Mouse (Mus musculus) limb, embryonic 14.5 days (tissue): ENCODE data around the gene Otp. TPM values are rescaled to one million over a fixed set of nuclear protein-coding genes. Genes with fewer than 3 reads are reported as not detected.

Experiments
- ATAC-seq: fragments of 200-750 bp; cut with Nextera tagmentation; 2 replicates; pipeline ENCODE4 v1.8.0; 2017; ENCODE audit warnings: low read depth, moderate number of reproducible peaks, moderate TSS enrichment; ENCODE audit not compliant: low FRiP score
- DNase-seq: peaks from one replicate; pipeline ENCODE4 v3.0.0-alpha.2; 2015; ENCODE audit warnings: low spot score
- H3K27ac ChIP-seq: fragments of 300-500 bp; sonication (generic); replicated peaks from 2 replicates; pipeline ENCODE4 v1.5.1; 2014; ENCODE audit warnings: low read depth, mild to moderate bottlenecking, low read length, moderate library complexity, mixed read lengths
- H3K27me3 ChIP-seq: fragments of 300-500 bp; sonication (generic); 2 replicates; pipeline ENCODE4 v1.6.1; 2014; ENCODE audit warnings: low read length, mixed read lengths; ENCODE audit not compliant: control insufficient read depth, insufficient read depth
- H3K36me3 ChIP-seq: fragments of 300-500 bp; sonication (generic); 2 replicates; pipeline ENCODE4 v1.6.1; 2014; ENCODE audit warnings: mild to moderate bottlenecking, low read length, moderate library complexity, mixed read lengths; ENCODE audit not compliant: control insufficient read depth, insufficient read depth
- H3K4me1 ChIP-seq: fragments of 300-500 bp; sonication (generic); 2 replicates; pipeline ENCODE4 v1.6.1; 2014; ENCODE audit warnings: antibody characterized with exemption, low read length, mixed read lengths; ENCODE audit not compliant: control insufficient read depth, insufficient read depth
- H3K4me2 ChIP-seq: fragments of 300-500 bp; sonication (generic); replicated peaks from 2 replicates; pipeline ENCODE4 v1.6.1; 2014; ENCODE audit warnings: low read depth, mild to moderate bottlenecking, low read length, moderate library complexity; ENCODE audit not compliant: severe bottlenecking
- H3K4me3 ChIP-seq: fragments of 300-500 bp; sonication (generic); replicated peaks from 2 replicates; pipeline ENCODE4 v1.5.1; 2014; ENCODE audit warnings: low read length
- H3K9ac ChIP-seq: fragments of 300-500 bp; sonication (generic); 2 replicates; pipeline ENCODE4 v1.6.1; 2014; ENCODE audit warnings: mild to moderate bottlenecking, low read depth, low read length, moderate library complexity; ENCODE audit not compliant: severe bottlenecking
- H3K9me3 ChIP-seq: fragments of 300-500 bp; sonication (generic); 2 replicates; pipeline ENCODE4 v1.6.1; 2016; ENCODE audit warnings: low read length; ENCODE audit not compliant: control insufficient read depth
- POLR2A ChIP-seq: fragments of 200-500 bp; IDR thresholded peaks from 2 replicates; pipeline ENCODE4 v1.8.0; 2012; ENCODE audit warnings: inconsistent platforms, mild to moderate bottlenecking, moderate library complexity, borderline replicate concordance; ENCODE audit not compliant: insufficient read depth, insufficient read length; ENCODE audit errors: extremely low read depth
- WGBS: fragments of 180-500 bp; shearing (Covaris S2); extraction: QIAGEN DNeasy Blood & Tissue Kit; methylation state at CpG from one replicate; pipeline ENCODE4 v1.1.7; 2014; 5-methylcytosine and 5-hydroxymethylcytosine counted together
- polyA plus RNA-seq, 2 experiments: library from polyadenylated mRNA; depleted of rRNA in 1 of 2; stranded (reverse) in 1 of 2; unstranded in 1 of 2; fragments of >200 nt; fragmentation: Nextera tagmentation in 1 of 2; extraction: Ambion mirVana in 1 of 2; gene quantifications; 2 replicates each; pipeline versions ENCODE4 v1.2.1 to v1.2.3; 2012 to 2014

Otp gene
- polyA plus RNA-seq (2012; rRNA removed) (0.03 and 0.05 TPM in 2 replicates), polyA plus RNA-seq (2014; fragmentation: Nextera tagmentation; extraction: Ambion mirVana) (not detected in 2 replicates)

DNA sequence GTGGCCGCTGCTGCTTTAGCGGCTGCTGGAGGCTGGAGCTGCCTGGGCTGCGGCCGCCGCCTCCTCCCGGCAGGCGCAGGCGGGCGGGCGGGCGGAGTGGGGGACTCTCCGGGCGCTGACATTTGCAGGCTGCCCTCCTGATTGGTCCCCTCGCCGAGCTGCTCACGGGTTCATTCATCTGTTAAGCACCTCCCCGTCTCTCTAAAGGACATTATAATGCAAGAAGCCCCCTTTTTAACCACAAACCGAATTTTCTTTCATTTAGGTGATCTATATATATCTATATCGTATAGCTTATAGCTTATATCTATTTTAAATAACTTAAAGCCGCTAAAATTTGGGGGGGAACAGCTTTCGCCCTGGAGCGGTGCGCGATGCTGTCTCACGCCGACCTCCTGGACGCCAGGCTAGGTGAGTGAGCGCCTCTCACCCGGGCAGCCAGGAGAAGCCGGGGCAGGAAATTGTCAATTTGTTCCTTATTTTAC is at the start of gene Otp:
Gene Otp (plus strand): TSS at position 207 of the 485 bp plus-strand sequence.
- Histone ChIP-seq H3K27me3 (peaks cover 86% of the 10 kb centered on the region), H3K4me3 (no peak within 1 kb of the TSS), H3K27ac (no peak within 1 kb of the TSS), H3K4me1 (no peaks in the 10 kb centered on the region), H3K9me3 (no peaks in the 10 kb centered on the region), H3K36me3 (no peaks in the 10 kb centered on the region), H3K4me2 (no peak within 1 kb of the TSS), H3K9ac (no peak within 1 kb of the TSS)
- no peak for ATAC-seq
- DNase-seq: no peak
- 3% methylated on average over 19 of the region's 30 CpGs for WGBS
- no peak for TF ChIP-seq POLR2A

DNA sequence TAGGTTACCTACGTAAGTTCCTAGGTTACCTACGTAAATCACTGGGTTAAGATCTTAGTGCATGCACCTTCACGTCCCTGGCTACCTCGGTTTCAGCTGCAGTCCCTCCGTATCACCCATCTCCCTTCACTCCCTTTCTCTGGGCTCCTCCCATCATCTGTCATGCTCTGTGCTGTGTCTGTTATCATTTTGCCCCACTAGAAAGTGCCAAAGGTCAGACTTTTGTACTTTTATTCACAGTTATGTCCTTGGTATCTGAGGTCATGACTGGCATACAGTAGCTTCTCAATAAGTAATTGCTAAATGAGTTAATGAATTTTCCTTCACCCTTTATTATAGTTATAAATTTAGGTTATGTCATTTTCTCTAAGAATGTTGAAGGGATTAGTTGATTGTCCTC is 49.0 kb upstream of the Otp start:
- WGBS: 85% methylated on average over 5 of the region's 5 CpGs
- Histone ChIP-seq H3K4me2 (no peak overlapping the region), H3K27ac (no peak overlapping the region), H3K4me3 (no peak overlapping the region), H3K9ac (no peak overlapping the region), H3K4me1 (no peaks in the 10 kb centered on the region), H3K36me3 (0 out of 2 replicates have a peak, but pooled peaks cover 3% of the 10 kb centered on the region), H3K27me3 (no peaks in the 10 kb centered on the region), H3K9me3 (no peaks in the 10 kb centered on the region)
- ATAC-seq (no peak), DNase-seq (no peak)
- TF ChIP-seq POLR2A: no peak

DNA sequence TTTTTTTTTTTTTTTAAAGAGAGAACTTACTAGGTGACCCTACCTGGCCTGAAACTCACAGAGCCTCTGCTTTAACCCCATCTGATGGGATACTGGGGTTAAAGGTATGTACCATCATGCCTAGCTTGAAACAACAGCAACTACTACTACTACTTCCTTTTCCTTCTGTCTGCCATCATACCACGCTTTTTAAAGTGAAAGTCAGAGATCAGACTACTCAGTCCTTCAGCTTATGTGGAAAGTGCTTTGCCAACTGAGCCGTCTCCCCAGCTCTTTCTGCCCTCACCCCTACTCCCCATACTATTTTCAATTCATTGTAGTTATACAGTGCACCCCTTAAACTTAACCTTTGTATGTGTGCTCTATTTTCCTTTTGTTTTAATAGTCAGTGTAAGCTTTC is 48.4 kb upstream of the Otp start:
- no peak for ATAC-seq
- no peak for TF ChIP-seq POLR2A
- no peaks in the 10 kb centered on the region for H3K4me1 ChIP-seq
- H3K36me3 ChIP-seq: 0 out of 2 replicates have a peak, but pooled peaks cover 5% of the 10 kb centered on the region
- H3K4me3 ChIP-seq: no peak overlapping the region
- H3K9ac ChIP-seq: no peak overlapping the region
- WGBS: 63% methylated on average over 2 of the region's 2 CpGs
- no peak overlapping the region for H3K27ac ChIP-seq
- no peaks in the 10 kb centered on the region for H3K27me3 ChIP-seq
- no peak overlapping the region for H3K4me2 ChIP-seq
- no peak for DNase-seq
- H3K9me3 ChIP-seq: no peaks in the 10 kb centered on the region

DNA sequence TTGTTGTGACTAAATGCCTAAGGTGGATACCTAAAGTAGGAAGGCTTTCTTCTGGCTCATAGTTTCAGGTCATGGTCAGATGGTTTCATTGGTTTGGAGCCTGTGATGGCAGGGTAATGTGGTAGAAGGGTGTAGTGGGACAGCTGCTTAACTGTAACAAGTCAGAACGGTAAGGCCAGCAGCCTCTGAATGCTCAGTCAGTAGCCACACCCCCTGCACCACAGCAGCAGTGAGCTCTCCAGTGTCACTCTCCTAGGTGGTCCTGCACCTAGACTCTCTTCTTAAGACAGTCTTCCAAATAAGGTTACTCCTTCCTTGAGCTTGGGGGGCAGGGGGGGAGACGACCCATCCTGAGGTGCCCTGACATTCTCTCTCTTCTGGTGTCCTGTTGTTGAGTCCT is 47.6 kb upstream of the Otp start:
- Histone ChIP-seq H3K36me3 (peaks cover 12% of the 10 kb centered on the region), H3K9ac (no peak overlapping the region), H3K4me1 (no peaks in the 10 kb centered on the region), H3K4me3 (no peak overlapping the region), H3K9me3 (no peaks in the 10 kb centered on the region), H3K4me2 (no peak overlapping the region), H3K27me3 (no peaks in the 10 kb centered on the region), H3K27ac (no peak overlapping the region)
- no peak for TF ChIP-seq POLR2A
- 46% methylated on average over 2 of the region's 2 CpGs for WGBS
- ATAC-seq (no peak), DNase-seq (no peak)

DNA sequence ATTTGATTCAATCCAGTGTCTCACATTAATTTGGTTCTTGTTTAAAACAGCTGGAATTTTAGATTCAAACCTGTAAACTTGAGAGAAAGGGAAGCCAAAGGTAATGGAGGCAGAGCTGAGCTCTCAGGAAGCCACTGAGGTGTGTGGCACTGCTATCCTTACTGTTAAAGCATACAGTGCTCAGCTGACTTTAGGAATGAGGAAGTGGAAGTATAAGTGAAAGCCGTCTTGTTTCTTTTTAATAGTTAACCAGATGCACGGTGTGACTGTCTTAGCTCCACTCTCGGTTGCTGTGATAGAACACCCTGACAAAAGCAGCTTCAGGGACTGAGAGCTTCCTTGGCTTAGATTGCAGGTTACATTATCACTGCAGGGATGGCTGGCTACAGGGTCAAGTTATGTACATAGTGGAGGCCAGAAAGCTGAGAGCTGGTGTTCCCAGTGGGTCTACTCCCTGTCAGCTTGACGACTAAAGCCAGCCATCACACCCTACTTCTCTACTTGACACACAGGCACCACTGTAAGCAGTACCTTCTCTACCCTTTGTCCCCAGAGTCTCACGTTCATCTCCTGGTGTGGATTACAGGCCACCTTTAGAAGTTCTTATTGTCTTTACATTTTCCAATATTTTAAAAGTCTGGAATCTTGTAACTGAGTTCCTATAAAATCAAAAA is 37.2 kb upstream of the Otp start:
- Histone ChIP-seq H3K4me2 (no peak overlapping the region), H3K4me1 (no peaks in the 10 kb centered on the region), H3K36me3 (peaks cover 42% of the 10 kb centered on the region), H3K9ac (no peak overlapping the region), H3K9me3 (no peaks in the 10 kb centered on the region), H3K27me3 (no peaks in the 10 kb centered on the region), H3K4me3 (no peak overlapping the region), H3K27ac (no peak overlapping the region; the same call in 1 of the 2 replicates)
- ATAC-seq: no peak
- WGBS: 68% methylated on average over 5 of the region's 5 CpGs
- no peak for TF ChIP-seq POLR2A
- DNase-seq: no peak
